Mouse (Mus musculus) stomach, postnatal 0 days (tissue): ENCODE results near the gene Bcl3. TPM values are rescaled to one million over a fixed set of nuclear protein-coding genes. Genes with fewer than 3 reads are reported as not detected.

Source experiments
- ATAC-seq: fragments of 200-750 bp; cut with Nextera tagmentation; 2 replicates; pipeline ENCODE4 v1.8.0; 2017; ENCODE audit not compliant: low FRiP score, low TSS enrichment
- DNase-seq: peaks from one replicate; pipeline ENCODE4 v3.0.0-alpha.2; 2016; ENCODE audit warnings: low spot score
- H3K27ac ChIP-seq: fragments of 300-500 bp; sonication (generic); replicated peaks from 2 replicates; pipeline ENCODE4 v1.5.1; 2014; ENCODE audit warnings: mild to moderate bottlenecking, control low read depth
- H3K27me3 ChIP-seq: fragments of 300-500 bp; sonication (generic); 2 replicates; pipeline ENCODE4 v1.6.1; 2014; ENCODE audit warnings: low read length; ENCODE audit not compliant: control insufficient read depth, insufficient read depth
- H3K36me3 ChIP-seq: fragments of 300-500 bp; sonication (generic); 2 replicates; pipeline ENCODE4 v1.6.1; 2014; ENCODE audit warnings: low read length, mixed read lengths; ENCODE audit not compliant: control insufficient read depth, insufficient read depth
- H3K4me1 ChIP-seq: fragments of 300-500 bp; sonication (generic); replicated peaks from 2 replicates; pipeline ENCODE4 v1.6.1; 2014; ENCODE audit warnings: antibody characterized with exemption; ENCODE audit not compliant: control insufficient read depth, insufficient read depth
- H3K4me2 ChIP-seq: fragments of 300-500 bp; sonication (generic); replicated peaks from 2 replicates; pipeline ENCODE4 v1.6.1; 2014; ENCODE audit warnings: low read depth, mild to moderate bottlenecking, control low read depth, moderate library complexity
- H3K4me3 ChIP-seq: fragments of 300-500 bp; sonication (generic); 2 replicates; pipeline ENCODE4 v1.5.1; 2014; ENCODE audit warnings: low read depth, low read length, control low read depth
- H3K9ac ChIP-seq: fragments of 300-500 bp; sonication (generic); 2 replicates; pipeline ENCODE4 v1.6.1; 2014; ENCODE audit warnings: mild to moderate bottlenecking, low read length, control low read depth, mixed read lengths
- H3K9me3 ChIP-seq: fragments of 300-500 bp; sonication (generic); 2 replicates; pipeline ENCODE4 v1.6.1; 2016; ENCODE audit warnings: low read length; ENCODE audit not compliant: control insufficient read depth
- CTCF ChIP-seq: IDR thresholded peaks from 2 replicates; pipeline ENCODE4 v1.5.1; 2016; ENCODE audit warnings: antibody characterized with exemption, low read depth, mild to moderate bottlenecking, moderate library complexity
- EP300 ChIP-seq: optimal IDR thresholded peaks from 2 replicates; pipeline ENCODE3; 2016; ENCODE audit warnings: antibody characterized with exemption
- WGBS: fragments of 180-500 bp; shearing (Covaris S2); extraction: QIAGEN DNeasy Blood & Tissue Kit; methylation state at CpG from one replicate; pipeline ENCODE4 v1.1.7; 2014; 5-methylcytosine and 5-hydroxymethylcytosine counted together
- polyA plus RNA-seq: library from polyadenylated mRNA; unstranded; fragments of >200 nt; fragmentation: Nextera tagmentation; extraction: Ambion mirVana; gene quantifications from 2 replicates; pipeline ENCODE4 v1.2.1, GENCODE M21; 2015

The Bcl3 gene
- polyA plus RNA-seq, 1 experiment from 2014 or later, result 9.1 TPM

GRCm38 (mm10) chr7:19758623-19759022, 63.9 kb downstream of the Bcl3 start:
- no peak for TF ChIP-seq CTCF
- TF ChIP-seq EP300, result no peak
- H3K4me3 ChIP-seq, result no peak overlapping the region
- no peak for ATAC-seq
- H3K27me3 ChIP-seq, result no peaks in the 10 kb centered on the region
- H3K4me2 ChIP-seq, result no peak overlapping the region
- WGBS, result 88% methylated on average over 13 of the region's 13 CpGs
- H3K36me3 ChIP-seq, result peaks cover 8% of the 10 kb centered on the region; the same call in 1 of the 2 replicates
- H3K4me1 ChIP-seq, result no peaks in the 10 kb centered on the region
- H3K27ac ChIP-seq, result no peak overlapping the region
- H3K9ac ChIP-seq, result no peak overlapping the region
- H3K9me3 ChIP-seq, result no peaks in the 10 kb centered on the region
- DNase-seq, result no peak

Other genes with a start within 250 kb of the Bcl3 start
- gene Zfp296, start 245.5 kb downstream of the Bcl3 start, polyA plus RNA-seq, result 3.7 and 5.0 TPM in 2 replicates
- 108 and 114 TPM in 2 replicates for gene Gemin7, start 245.2 kb downstream of the Bcl3 start, polyA plus RNA-seq
- gene Clasrp, start 218.3 kb downstream of the Bcl3 start, polyA plus RNA-seq, result 19.0 and 21.5 TPM in 2 replicates
- 7.3 and 8.7 TPM in 2 replicates for gene Relb, start 193.3 kb downstream of the Bcl3 start, polyA plus RNA-seq
- gene Clptm1, start 157.7 kb downstream of the Bcl3 start, polyA plus RNA-seq, result 55.0 and 65.1 TPM in 2 replicates
- gene Apoc2, start 144.8 kb downstream of the Bcl3 start, polyA plus RNA-seq, result 8.7 and 10.7 TPM in 2 replicates
- not detected in 2 replicates for gene Gm44805, start 141.3 kb downstream of the Bcl3 start, polyA plus RNA-seq
- 2.8 and 6.1 TPM in 2 replicates for gene Apoc4, start 141.3 kb downstream of the Bcl3 start, polyA plus RNA-seq
- gene Apoc1, start 130.1 kb downstream of the Bcl3 start, polyA plus RNA-seq, result 79.6 and 88.4 TPM in 2 replicates
- gene Apoe, start 123.6 kb downstream of the Bcl3 start, polyA plus RNA-seq, result 383 and 436 TPM in 2 replicates
- gene Tomm40, start 107.3 kb downstream of the Bcl3 start, polyA plus RNA-seq, result 98.0 and 105 TPM in 2 replicates
- gene Nectin2, start 72.3 kb downstream of the Bcl3 start, polyA plus RNA-seq, result 82.2 and 83.8 TPM in 2 replicates
- gene Bcam, start 51.8 kb downstream of the Bcl3 start, polyA plus RNA-seq, result 87.5 and 103 TPM in 2 replicates
- 44.4 and 48.5 TPM in 2 replicates for gene Cblc, start 26.0 kb downstream of the Bcl3 start, polyA plus RNA-seq
- gene Gm19345, start 29.2 kb upstream of the Bcl3 start, polyA plus RNA-seq, result 0.29 and 0.41 TPM in 2 replicates
- not detected in 2 replicates for gene Ceacam16, start 38.5 kb upstream of the Bcl3 start, polyA plus RNA-seq
- gene Ceacam19, start 65.2 kb upstream of the Bcl3 start, polyA plus RNA-seq, result 9.5 and 10.2 TPM in 2 replicates
- 6.2 and 6.7 TPM in 2 replicates for gene Pvr, start 98.4 kb upstream of the Bcl3 start, polyA plus RNA-seq
- gene Igsf23, start 128.0 kb upstream of the Bcl3 start, polyA plus RNA-seq, result 3.2 and 4.4 TPM in 2 replicates
- not detected in 2 replicates for gene Ceacam20, start 142.6 kb upstream of the Bcl3 start, polyA plus RNA-seq
- not detected in 2 replicates for gene Nlrp9b, start 168.7 kb upstream of the Bcl3 start, polyA plus RNA-seq